Mouse (Mus musculus) liver, embryonic 15.5 days (tissue): Measurements from ENCODE around the gene Atp13a1. TPM values are rescaled to one million over a fixed set of nuclear protein-coding genes. Genes with fewer than 3 reads are reported as not detected.
A peak's percentile ranks its signal among the peaks of the same experiment; 100 is the strongest.

Experiments
- ATAC-seq: fragments of 200-750 bp; cut with Nextera tagmentation; 2 replicates; pipeline ENCODE4 v1.8.0; 2017; ENCODE audit warnings: moderate number of reproducible peaks, mild to moderate bottlenecking, moderate library complexity; ENCODE audit not compliant: insufficient read depth
- H3K27ac ChIP-seq: fragments of 300-500 bp; sonication (generic); replicated peaks from 2 replicates; pipeline ENCODE4 v1.5.1; 2015; ENCODE audit warnings: mild to moderate bottlenecking, inconsistent platforms
- H3K27me3 ChIP-seq: fragments of 300-500 bp; sonication (generic); 2 replicates; pipeline ENCODE4 v1.6.1; 2015; ENCODE audit warnings: mild to moderate bottlenecking, inconsistent platforms
- H3K36me3 ChIP-seq: fragments of 300-500 bp; sonication (generic); replicated peaks from 2 replicates; pipeline ENCODE4 v1.6.1; 2015; ENCODE audit warnings: moderate library complexity, mild to moderate bottlenecking, inconsistent platforms
- H3K4me1 ChIP-seq: fragments of 300-500 bp; sonication (generic); replicated peaks from 2 replicates; pipeline ENCODE4 v1.6.1; 2015; ENCODE audit warnings: inconsistent platforms
- H3K4me2 ChIP-seq: fragments of 300-500 bp; sonication (generic); 2 replicates; pipeline ENCODE4 v1.6.1; 2015; ENCODE audit warnings: moderate library complexity, mild to moderate bottlenecking, inconsistent platforms
- H3K4me3 ChIP-seq: fragments of 300-500 bp; sonication (generic); replicated peaks from 2 replicates; pipeline ENCODE4 v1.5.1; 2015; ENCODE audit warnings: mild to moderate bottlenecking, inconsistent platforms
- H3K9ac ChIP-seq: fragments of 300-500 bp; sonication (generic); 2 replicates; pipeline ENCODE4 v1.6.1; 2015; ENCODE audit warnings: moderate library complexity, mild to moderate bottlenecking, inconsistent platforms
- H3K9me3 ChIP-seq: fragments of 300-500 bp; sonication (generic); replicated peaks from 2 replicates; pipeline ENCODE4 v1.6.1; 2016; ENCODE audit warnings: inconsistent platforms
- WGBS: fragments of 180-500 bp; shearing (Covaris S2); methylation state at CpG from one replicate; pipeline ENCODE4 v1.1.7; 2015; ENCODE audit warnings: mixed read lengths; ENCODE audit not compliant: insufficient replicate concordance; 5-methylcytosine and 5-hydroxymethylcytosine counted together
- polyA plus RNA-seq: library from polyadenylated mRNA; unstranded; fragments of >200 nt; fragmentation: Nextera tagmentation; extraction: Ambion mirVana; gene quantifications from 2 replicates; pipeline ENCODE4 v1.2.1, GENCODE M21; 2015

The Atp13a1 gene
- polyA plus RNA-seq, 1 experiment from 2014 or later = 19.6 TPM

DNA sequence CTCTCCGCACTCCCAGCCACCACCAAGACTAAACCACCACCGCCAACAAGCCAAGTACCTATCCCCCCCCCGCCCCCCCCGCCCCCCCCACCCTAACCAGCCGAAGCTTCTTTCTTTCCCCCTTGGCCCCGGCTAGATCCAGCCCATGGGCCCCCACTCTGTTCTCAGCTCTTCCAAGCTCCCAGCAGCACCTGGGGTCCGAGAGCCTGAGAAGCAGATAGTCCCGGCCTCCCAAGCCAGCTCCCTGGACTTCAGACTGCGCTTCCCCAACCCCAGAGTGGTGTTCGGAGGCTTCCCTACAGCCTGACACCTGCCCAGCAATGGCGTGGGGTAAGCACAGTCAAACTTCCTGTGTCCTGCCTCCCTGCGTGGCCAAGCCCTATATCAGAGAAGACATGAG, 13.9 kb upstream of the Atp13a1 start:
- no peaks in the 10 kb centered on the region for H3K9me3 ChIP-seq
- no peak overlapping the region for H3K4me2 ChIP-seq
- 65% methylated on average over 11 of the region's 12 CpGs for WGBS
- H3K4me1 ChIP-seq = peaks cover 25% of the 10 kb centered on the region
- no peak overlapping the region for H3K27ac ChIP-seq
- no peaks in the 10 kb centered on the region for H3K27me3 ChIP-seq
- no peak for ATAC-seq
- H3K9ac ChIP-seq = no peak overlapping the region
- H3K36me3 ChIP-seq = 0 out of 2 replicates have a peak, but pooled peaks cover 4% of the 10 kb centered on the region
- no peak overlapping the region for H3K4me3 ChIP-seq

- no peak for ATAC-seq
- peaks cover 10% of the 10 kb centered on the region for H3K36me3 ChIP-seq
- no peak overlapping the region for H3K27ac ChIP-seq
- H3K4me2 ChIP-seq = no peak overlapping the region
- no peaks in the 10 kb centered on the region for H3K9me3 ChIP-seq
- H3K9ac ChIP-seq = no peak overlapping the region
- WGBS = 34% methylated on average over 5 of the region's 5 CpGs
- no peaks in the 10 kb centered on the region for H3K27me3 ChIP-seq
- H3K4me3 ChIP-seq = no peak overlapping the region
- peaks cover 40% of the 10 kb centered on the region for H3K4me1 ChIP-seq
These were observed 1.9 kb upstream of the Atp13a1 start for GRCm38 (mm10) chr8:69789105-69789504.

GRCm38 (mm10) chr8:69789731-69790130, 1.2 kb upstream of the Atp13a1 start:
- H3K4me1 ChIP-seq = peaks cover 41% of the 10 kb centered on the region
- H3K4me3 ChIP-seq = peak overlapping the region; percentile 93
- H3K4me2 ChIP-seq = peak overlapping the region; percentile 85
- no peak overlapping the region for H3K9ac ChIP-seq
- H3K27me3 ChIP-seq = no peaks in the 10 kb centered on the region
- peak overlapping the region; percentile 99; the same call in 1 of the 2 replicates for H3K27ac ChIP-seq
- H3K36me3 ChIP-seq = peaks cover 16% of the 10 kb centered on the region
- 39% methylated on average over 5 of the region's 5 CpGs for WGBS
- ATAC-seq = no peak
- no peaks in the 10 kb centered on the region for H3K9me3 ChIP-seq

GRCm38 (mm10) chr8:69790364-69790763, 599 bp upstream of the Atp13a1 start:
- ATAC-seq = no peak

GRCm38 (mm10) chr8:69791415-69792068, 579 bp downstream of the Atp13a1 start:
- H3K4me1 ChIP-seq = peaks cover 41% of the 10 kb centered on the region
- H3K9ac ChIP-seq = peak overlapping the region; percentile 87
- H3K4me3 ChIP-seq = peak overlapping the region; percentile 93
- H3K27ac ChIP-seq = peak overlapping the region; percentile 99
- peak overlapping the region; percentile 85 for H3K4me2 ChIP-seq
- ATAC-seq = peak; percentile 65
- H3K9me3 ChIP-seq = no peaks in the 10 kb centered on the region
- under 1% methylated on average over 48 of the region's 48 CpGs for WGBS
- H3K27me3 ChIP-seq = no peaks in the 10 kb centered on the region
- H3K36me3 ChIP-seq = peaks cover 35% of the 10 kb centered on the region

More at GRCm38 (mm10) chr8:69790364-69790763, 599 bp upstream of the Atp13a1 start:
- peak overlapping the region; percentile 87 for H3K9ac ChIP-seq
- peaks cover 41% of the 10 kb centered on the region for H3K4me1 ChIP-seq
- H3K27ac ChIP-seq = peak overlapping the region; percentile 99
- H3K36me3 ChIP-seq = peaks cover 23% of the 10 kb centered on the region
- H3K4me3 ChIP-seq = peak overlapping the region; percentile 93
- no peaks in the 10 kb centered on the region for H3K27me3 ChIP-seq
- H3K9me3 ChIP-seq = no peaks in the 10 kb centered on the region
- peak overlapping the region; percentile 85 for H3K4me2 ChIP-seq
- 10% methylated on average over 11 of the region's 11 CpGs for whole genome bisulfite sequencing

DNA sequence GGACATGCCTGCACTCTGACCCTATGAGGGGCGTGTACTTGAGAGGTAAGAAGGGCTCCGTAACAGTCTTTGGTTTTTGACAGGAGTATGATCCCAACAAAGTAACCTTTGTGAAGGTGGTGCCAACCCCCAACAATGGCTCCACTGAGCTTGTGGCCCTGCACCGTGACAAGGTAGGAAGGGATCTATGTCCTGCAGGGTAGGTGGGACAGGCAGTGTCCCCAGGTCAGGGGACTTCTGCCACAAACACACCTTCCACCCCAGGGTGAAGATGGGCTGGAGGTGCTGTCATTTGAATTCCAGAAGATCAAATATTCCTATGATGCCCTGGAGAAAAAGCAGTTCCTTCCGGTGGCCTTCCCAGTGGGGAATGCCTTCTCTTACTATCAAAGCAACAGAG, 2.7 kb downstream of the Atp13a1 start:
- Histone ChIP-seq H3K27me3 (no peaks in the 10 kb centered on the region), H3K4me1 (peaks cover 41% of the 10 kb centered on the region), H3K36me3 (peaks cover 56% of the 10 kb centered on the region), H3K27ac (no peak overlapping the region), H3K9ac (no peak overlapping the region), H3K4me2 (no peak overlapping the region), H3K4me3 (no peak overlapping the region), H3K9me3 (no peaks in the 10 kb centered on the region)
- 89% methylated on average over 4 of the region's 4 CpGs for WGBS
- ATAC-seq = no peak

- Histone ChIP-seq H3K4me3 (no peak overlapping the region), H3K36me3 (peaks cover 60% of the 10 kb centered on the region), H3K27ac (no peak overlapping the region), H3K9ac (no peak overlapping the region), H3K4me1 (peaks cover 39% of the 10 kb centered on the region), H3K27me3 (no peaks in the 10 kb centered on the region), H3K4me2 (no peak overlapping the region), H3K9me3 (no peaks in the 10 kb centered on the region)
- no peak for ATAC-seq
- WGBS = 83% methylated on average over 3 of the region's 3 CpGs
These were observed 3.1 kb downstream of the Atp13a1 start for GRCm38 (mm10) chr8:69794096-69794495.

- H3K36me3 ChIP-seq = peaks cover 68% of the 10 kb centered on the region
- H3K9ac ChIP-seq = no peak overlapping the region
- H3K27me3 ChIP-seq = no peaks in the 10 kb centered on the region
- ATAC-seq = no peak
- H3K4me1 ChIP-seq = peaks cover 31% of the 10 kb centered on the region
- H3K9me3 ChIP-seq = no peaks in the 10 kb centered on the region
- WGBS = 90% methylated on average over 6 of the region's 6 CpGs
- H3K4me3 ChIP-seq = no peak overlapping the region
- H3K4me2 ChIP-seq = no peak overlapping the region
- no peak overlapping the region for H3K27ac ChIP-seq
These were observed 3.9 kb downstream of the Atp13a1 start for GRCm38 (mm10) chr8:69794901-69795300.

- Histone ChIP-seq H3K27ac (no peak overlapping the region), H3K27me3 (no peaks in the 10 kb centered on the region), H3K4me3 (no peak overlapping the region), H3K4me2 (no peak overlapping the region), H3K9ac (no peak overlapping the region), H3K36me3 (peaks cover 87% of the 10 kb centered on the region), H3K4me1 (peaks cover 22% of the 10 kb centered on the region), H3K9me3 (no peaks in the 10 kb centered on the region)
- 91% methylated on average over 16 of the region's 16 CpGs for WGBS
- ATAC-seq = no peak
These were observed 5.9 kb downstream of the Atp13a1 start for GRCm38 (mm10) chr8:69796721-69797345.

DNA sequence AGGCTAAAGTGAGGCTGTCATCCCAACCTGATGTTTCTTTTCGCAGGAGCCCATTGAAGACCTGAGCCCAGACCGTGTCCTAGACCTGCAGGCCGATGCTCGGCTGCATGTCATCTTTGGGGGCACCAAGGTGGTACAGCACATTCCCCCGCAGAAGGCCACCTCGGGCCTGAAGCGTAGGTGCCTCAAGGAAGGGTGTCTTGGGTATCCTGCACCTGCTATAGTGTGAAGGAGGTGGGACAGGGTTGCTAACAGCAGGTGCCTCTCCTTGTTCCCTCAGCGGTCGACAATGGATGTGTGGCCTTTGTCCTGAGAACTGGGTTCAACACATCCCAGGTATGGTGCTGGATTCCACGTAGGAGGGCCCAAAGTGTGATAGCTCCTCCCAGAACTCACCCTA, 6.7 kb downstream of the Atp13a1 start:
- H3K4me2 ChIP-seq = no peak overlapping the region
- no peaks in the 10 kb centered on the region for H3K9me3 ChIP-seq
- no peak overlapping the region for H3K4me3 ChIP-seq
- 89% methylated on average over 10 of the region's 10 CpGs for WGBS
- no peaks in the 10 kb centered on the region for H3K27me3 ChIP-seq
- H3K36me3 ChIP-seq = peaks cover 96% of the 10 kb centered on the region
- no peak for ATAC-seq
- no peak overlapping the region for H3K27ac ChIP-seq
- no peak overlapping the region for H3K9ac ChIP-seq
- peaks cover 14% of the 10 kb centered on the region for H3K4me1 ChIP-seq

DNA sequence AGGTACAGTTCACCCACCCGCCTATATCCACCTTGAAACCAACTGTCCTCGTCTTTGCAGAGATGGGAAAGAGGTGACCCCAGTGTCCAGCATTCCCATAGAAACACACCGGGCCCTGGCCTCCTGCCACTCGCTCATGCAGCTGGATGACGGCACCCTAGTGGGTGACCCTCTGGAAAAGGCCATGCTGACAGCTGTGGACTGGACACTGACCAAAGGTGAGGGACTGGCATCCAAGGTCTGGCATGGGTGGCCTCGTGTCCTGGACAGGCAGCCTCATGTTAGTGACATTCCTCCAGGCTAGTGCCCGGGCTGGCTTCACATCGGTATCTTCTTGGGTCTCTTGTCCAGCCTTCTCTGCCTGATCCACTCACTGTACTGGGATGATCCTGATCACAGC, 8.3 kb downstream of the Atp13a1 start:
- Histone ChIP-seq H3K27ac (no peak overlapping the region), H3K4me3 (no peak overlapping the region), H3K36me3 (peaks cover 100% of the 10 kb centered on the region), H3K4me1 (no peaks in the 10 kb centered on the region), H3K9ac (no peak overlapping the region), H3K4me2 (no peak overlapping the region), H3K9me3 (no peaks in the 10 kb centered on the region), H3K27me3 (no peaks in the 10 kb centered on the region)
- no peak for ATAC-seq
- 78% methylated on average over 8 of the region's 8 CpGs for WGBS
